Mouse (Mus musculus) CH12.LX (cell line): ENCODE measurements around the gene Tceal5. TPM values are rescaled to one million over a fixed set of nuclear protein-coding genes. Genes with fewer than 3 reads are reported as not detected.
A peak's percentile ranks its signal among the peaks of the same experiment; 100 is the strongest.

Source experiments
- DNase-seq: peaks from one replicate; pipeline ENCODE4 v3.0.0-alpha.2; 2013; ENCODE audit errors: extremely low read depth
- H3K27ac ChIP-seq: 2 replicates; pipeline ENCODE4 v1.5.1; 2012; ENCODE audit warnings: low read depth, mild to moderate bottlenecking, control low read depth, moderate library complexity; ENCODE audit not compliant: insufficient read depth
- H3K27me3 ChIP-seq: replicated peaks from 2 replicates; pipeline ENCODE3; 2012; ENCODE audit warnings: inconsistent platforms
- H3K36me3 ChIP-seq, 2 experiments: replicated peaks in 1 of 2; 2 replicates each; pipeline versions ENCODE3 to v1.6.1; 2012; ENCODE audit warnings: inconsistent platforms in 1 of 2, low read length in 1 of 2, mild to moderate bottlenecking in 1 of 2, mixed read lengths in 1 of 2, moderate library complexity in 1 of 2; ENCODE audit not compliant: control insufficient read depth in 1 of 2, insufficient read depth in 1 of 2
- H3K4me1 ChIP-seq, 2 experiments: 2 replicates each; pipeline ENCODE4 v1.6.1; 2012; ENCODE audit warnings: inconsistent platforms in 1 of 2, moderate library complexity in 1 of 2; ENCODE audit not compliant: insufficient read depth in 2 of 2, control insufficient read depth in 1 of 2
- H3K4me2 ChIP-seq: 2 replicates; pipeline ENCODE4 v1.6.1; 2012; ENCODE audit warnings: low read depth, mild to moderate bottlenecking, control low read depth; ENCODE audit not compliant: poor library complexity, insufficient read depth, severe bottlenecking
- H3K4me3 ChIP-seq, 3 experiments: fragments of 150-350 bp in 1 of 3; sonication (generic) in 1 of 3; replicated peaks in 1 of 3; 2 replicates each; pipeline versions ENCODE3 to v1.5.1; 2011 to 2012; ENCODE audit warnings: low read depth in 2 of 3, low read length in 2 of 3, mild to moderate bottlenecking in 2 of 3, moderate library complexity in 2 of 3, control low read depth in 1 of 3, improper control_type of control experiment in 1 of 3, inconsistent platforms in 1 of 3, mixed read lengths in 1 of 3; ENCODE audit not compliant: poor library complexity in 1 of 3
- H3K79me2 ChIP-seq: replicated peaks from 2 replicates; pipeline ENCODE4 v1.6.1; 2012; ENCODE audit warnings: mild to moderate bottlenecking, moderate library complexity; ENCODE audit not compliant: control insufficient read depth, poor library complexity, insufficient read depth, severe bottlenecking; ENCODE audit errors: extremely low read depth
- H3K9ac ChIP-seq: 2 replicates; pipeline ENCODE4 v1.6.1; 2012; ENCODE audit warnings: low read depth, mild to moderate bottlenecking, control low read depth, moderate library complexity; ENCODE audit not compliant: insufficient read depth
- H3K9me3 ChIP-seq: replicated peaks from 2 replicates; pipeline ENCODE3; 2012; ENCODE audit warnings: low read length, inconsistent platforms, mixed read lengths
- BHLHE40 ChIP-seq: IDR thresholded peaks from 2 replicates; pipeline ENCODE4 v1.6.1; 2011; ENCODE audit warnings: mild to moderate bottlenecking, low read depth, low read length, improper control_type of control experiment
- EP300 ChIP-seq: IDR thresholded peaks from 2 replicates; pipeline ENCODE4 v1.6.1; 2011; ENCODE audit warnings: low read length, improper control_type of control experiment
- HCFC1 ChIP-seq: IDR thresholded peaks from 2 replicates; pipeline ENCODE4 v1.6.1; 2012; ENCODE audit warnings: low read depth, mild to moderate bottlenecking, inconsistent platforms, low read length, improper control_type of control experiment
- IRF4 ChIP-seq: IDR thresholded peaks from 2 replicates; pipeline ENCODE4 v1.6.1; 2014; ENCODE audit warnings: low read depth, mild to moderate bottlenecking, inconsistent platforms, low read length, improper control_type of control experiment
- JUN ChIP-seq: IDR thresholded peaks from 2 replicates; pipeline ENCODE4 v1.6.1; 2011; ENCODE audit warnings: low read depth, mild to moderate bottlenecking, low read length, improper control_type of control experiment, moderate library complexity; ENCODE audit not compliant: insufficient read depth
- KAT2A ChIP-seq: IDR thresholded peaks from 2 replicates; pipeline ENCODE4 v1.6.1; 2012; ENCODE audit warnings: low read length, improper control_type of control experiment, inconsistent platforms; ENCODE audit not compliant: insufficient replicate concordance
- MAFK ChIP-seq: IDR thresholded peaks from 2 replicates; pipeline ENCODE4 v1.6.1; 2011; ENCODE audit warnings: low read length, improper control_type of control experiment; ENCODE audit not compliant: insufficient replicate concordance
- MAX ChIP-seq: IDR thresholded peaks from 2 replicates; pipeline ENCODE4 v1.6.1; 2011; ENCODE audit warnings: low read length, improper control_type of control experiment
- NELFE ChIP-seq: IDR thresholded peaks from 2 replicates; pipeline ENCODE4 v1.6.1; 2011; ENCODE audit warnings: low read depth, low read length, improper control_type of control experiment
- POLR2A ChIP-seq: IDR thresholded peaks from 2 replicates; pipeline ENCODE4 v1.6.1; 2011; ENCODE audit warnings: low read depth, mild to moderate bottlenecking, improper control_type of control experiment, low read length
- TBP ChIP-seq: conservative IDR thresholded peaks from 2 replicates; pipeline ENCODE4 v1.6.1; 2011; ENCODE audit warnings: low read depth, low read length, improper control_type of control experiment
- UBTF ChIP-seq: IDR thresholded peaks from 2 replicates; pipeline ENCODE4 v1.6.1; 2012; ENCODE audit warnings: low read depth, mild to moderate bottlenecking, inconsistent platforms, low read length, improper control_type of control experiment, moderate library complexity
- USF1 ChIP-seq: IDR thresholded peaks from 2 replicates; pipeline ENCODE4 v1.6.1; 2014; ENCODE audit warnings: low read depth, mild to moderate bottlenecking, inconsistent platforms, low read length, improper control_type of control experiment
- USF2 ChIP-seq: conservative IDR thresholded peaks from 2 replicates; pipeline ENCODE4 v1.6.1; 2011; ENCODE audit warnings: low read depth, low read length, improper control_type of control experiment
- ZMIZ1 ChIP-seq: IDR thresholded peaks from 2 replicates; pipeline ENCODE4 v1.6.1; 2012; ENCODE audit warnings: low read depth, mild to moderate bottlenecking, inconsistent platforms, low read length, improper control_type of control experiment
- dilution Hi-C: fragments of 300-500 bp; cut with MboI; formaldehyde crosslinking; loops from 2 replicates; pipeline ENCODE4 v1.14.3; 2020; ENCODE audit warnings: low sequenced_read_pairs; ENCODE audit not compliant: extremely low pct_unique_long_range_greater_than_20kb, extremely low pct_ligation_motif_present
- in situ Hi-C: fragments of 300-500 bp; cut with MboI; formaldehyde crosslinking; loops from 3 replicates; pipeline ENCODE4 v1.14.3; 2019; ENCODE audit warnings: low sequenced_read_pairs, low pct_ligation_motif_present, low pct_unique_long_range_greater_than_20kb, mixed read lengths
- polyA plus RNA-seq: library from polyadenylated mRNA; unstranded; fragments of >175 nt; gene quantifications from 2 replicates; pipeline ENCODE4 v1.2.1, GENCODE M21; 2012; ENCODE audit warnings: low read depth; ENCODE audit not compliant: insufficient read length
- total RNA-seq, 2 experiments: library from RNA; depleted of rRNA; stranded (reverse); fragments of 300-350 nt in 1 of 2; fragments of >200 nt in 1 of 2; gene quantifications; 2 replicates each; pipeline ENCODE4 v1.2.3; 2012 to 2014

Gene Tceal5
- total and polyA plus RNA-seq, 3 experiments, result 0.30 TPM; not detected in 2

DNA sequence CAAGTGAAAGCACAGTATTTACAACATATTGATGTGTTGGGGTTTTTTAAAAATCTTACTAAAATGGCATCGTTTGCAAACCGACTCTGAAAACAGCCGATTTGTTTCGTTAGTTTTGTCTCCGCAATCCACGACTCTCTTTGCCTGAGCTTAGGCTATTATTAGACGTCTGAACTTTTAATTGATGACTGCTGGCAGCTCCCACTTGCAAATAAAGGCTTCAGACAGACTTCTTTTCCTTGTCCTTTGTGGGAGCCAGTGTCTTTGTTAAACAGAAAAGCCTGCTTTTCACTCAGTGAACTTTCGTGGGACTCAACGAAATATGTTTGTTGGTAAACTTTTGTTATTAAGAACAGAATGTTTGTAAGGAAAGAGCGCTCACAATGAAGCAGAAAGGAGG is 30.9 kb downstream of the Tceal5 start:
- Histone ChIP-seq H3K4me1 (no peaks in the 10 kb centered on the region), H3K9me3 (no peaks in the 10 kb centered on the region), H3K9ac (no peak overlapping the region), H3K36me3 (no peaks in the 10 kb centered on the region), H3K4me2 (no peak overlapping the region; the same call in 1 of the 2 replicates), H3K27ac (no peak overlapping the region), H3K4me3 (no peak overlapping the region), H3K27me3 (no peaks in the 10 kb centered on the region), H3K79me2 (no peaks in the 10 kb centered on the region)
- no peak for DNase-seq
- in situ Hi-C loops, result no loop called here
- TF ChIP-seq UBTF, result no peak
- TF ChIP-seq EP300, result no peak
- dilution Hi-C loops, result no loop called here

- H3K79me2 ChIP-seq, result no peaks in the 10 kb centered on the region
- no peaks in the 10 kb centered on the region for H3K9me3 ChIP-seq
- no peaks in the 10 kb centered on the region for H3K27me3 ChIP-seq
- in situ Hi-C loops (no loop called here), dilution Hi-C loops (no loop called here)
- peak within 1 kb of the TSS in 2 of 3 experiments; percentile 34 to 56 for H3K4me3 ChIP-seq
- TF ChIP-seq JUN (no peak), IRF4 (no peak), POLR2A (peak; percentile 61), USF2 (peak; percentile 80), HCFC1 (peak; percentile 35), KAT2A (no peak), USF1 (peak; percentile 85), BHLHE40 (peak; percentile 83), NELFE (0 out of 2 replicates have a peak, but pooled peaks have one; percentile 32), MAX (peak; percentile 28; the same call in 1 of the 2 replicates), ZMIZ1 (0 out of 2 replicates have a peak, but pooled peaks have one; percentile 34), TBP (0 out of 2 replicates have a peak, but pooled peaks have one; percentile 54), MAFK (no peak)
- no peak within 1 kb of the TSS for H3K27ac ChIP-seq
- no peaks in the 10 kb centered on the region for H3K4me1 ChIP-seq
- peak within 1 kb of the TSS; percentile 52 for H3K4me2 ChIP-seq
- no peak for DNase-seq
- H3K9ac ChIP-seq, result peak within 1 kb of the TSS; percentile 62
- H3K36me3 ChIP-seq, result no peaks in the 10 kb centered on the region
Measured at GRCm38 (mm10) chrX:136172118-136172551, 31.5 kb downstream of the Tceal5 start, which contains the start of gene Tceal8. Gene Tceal8 (minus strand): TSS chrX:136172342.
